Mouse (Mus musculus): Measurements from ENCODE around the gene Zfp827. TPM values are rescaled to one million over a fixed set of nuclear protein-coding genes. Genes with fewer than 3 reads are reported as not detected.

Gene Zfp827
- polyA plus RNA-seq (2014; fragmentation: Nextera tagmentation; extraction: Ambion mirVana): 10.2 and 12.2 TPM in 2 replicates

DNA sequence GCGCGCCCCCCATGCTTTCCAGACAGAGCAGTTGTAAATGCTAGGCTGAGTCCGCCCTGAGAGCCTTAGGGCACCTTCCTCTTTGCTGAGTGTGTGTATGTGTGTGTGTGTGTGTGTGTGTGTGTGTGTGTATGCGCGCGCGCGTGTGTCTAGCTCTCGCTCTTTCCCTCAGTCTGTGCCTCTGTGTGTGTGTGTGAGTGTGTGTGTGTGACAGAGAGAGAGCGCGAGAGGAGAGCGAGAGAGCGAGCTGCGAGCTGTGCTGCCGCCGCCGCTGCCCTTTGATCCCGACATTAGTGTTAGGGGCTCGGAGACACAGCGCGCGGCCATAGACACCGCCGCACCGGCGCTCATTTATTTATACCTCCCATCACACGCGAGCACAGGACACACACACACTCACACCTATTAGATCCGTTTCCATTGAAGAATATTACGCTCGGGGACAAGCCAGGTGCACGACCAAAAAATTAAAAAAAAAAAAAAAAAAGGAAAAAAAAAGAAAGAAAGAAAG, at the start of gene Zfp827:
Gene Zfp827 (plus strand): TSS at position 461 of the 511 bp plus-strand sequence.
- no peaks in the 10 kb centered on the region for H3K36me3 ChIP-seq (ENCODE audit: control insufficient read depth, insufficient read depth, low read length)
- H3K4me1 ChIP-seq (ENCODE audit: control insufficient read depth, insufficient read depth, low read length): peaks cover 6% of the 10 kb centered on the region; the same call in 1 of the 2 replicates
- peak within 1 kb of the TSS; percentile 99 for H3K27ac ChIP-seq (ENCODE audit: low read depth, low read length)
- H3K27me3 ChIP-seq (replicated peaks; ENCODE audit: control insufficient read depth, insufficient read depth, low read length): no peaks in the 10 kb centered on the region
- H3K9me3 ChIP-seq (replicated peaks; ENCODE audit: control insufficient read depth, low read length): no peaks in the 10 kb centered on the region
- peak within 1 kb of the TSS; percentile 89 for H3K4me2 ChIP-seq (ENCODE audit: low read length)
- DNase-seq (ENCODE audit: low spot score) (peak; percentile 90), ATAC-seq (peak; percentile 60)
- peak within 1 kb of the TSS; percentile 94 for H3K4me3 ChIP-seq (ENCODE audit: low read depth, low read length)
- under 1% methylated on average over 32 of the region's 32 CpGs for WGBS
- peak within 1 kb of the TSS; percentile 98 for H3K9ac ChIP-seq (ENCODE audit: low read length)

GRCm38 (mm10) chr8:79004341-79004740, 23.9 kb upstream of the Zfp827 start:
- H3K36me3 ChIP-seq (ENCODE audit: control insufficient read depth, insufficient read depth, low read length): no peaks in the 10 kb centered on the region
- H3K27ac ChIP-seq (ENCODE audit: low read depth, low read length): no peak overlapping the region
- H3K4me1 ChIP-seq (ENCODE audit: control insufficient read depth, insufficient read depth, low read length): no peaks in the 10 kb centered on the region
- H3K4me3 ChIP-seq (ENCODE audit: low read depth, low read length): no peak overlapping the region
- H3K9me3 ChIP-seq (replicated peaks; ENCODE audit: control insufficient read depth, low read length): no peaks in the 10 kb centered on the region
- no peak for DNase-seq (ENCODE audit: low spot score)
- no peak overlapping the region for H3K4me2 ChIP-seq (ENCODE audit: low read length)
- H3K27me3 ChIP-seq (replicated peaks; ENCODE audit: control insufficient read depth, insufficient read depth, low read length): no peaks in the 10 kb centered on the region
- no peak for ATAC-seq
- H3K9ac ChIP-seq (ENCODE audit: low read length): no peak overlapping the region

DNA sequence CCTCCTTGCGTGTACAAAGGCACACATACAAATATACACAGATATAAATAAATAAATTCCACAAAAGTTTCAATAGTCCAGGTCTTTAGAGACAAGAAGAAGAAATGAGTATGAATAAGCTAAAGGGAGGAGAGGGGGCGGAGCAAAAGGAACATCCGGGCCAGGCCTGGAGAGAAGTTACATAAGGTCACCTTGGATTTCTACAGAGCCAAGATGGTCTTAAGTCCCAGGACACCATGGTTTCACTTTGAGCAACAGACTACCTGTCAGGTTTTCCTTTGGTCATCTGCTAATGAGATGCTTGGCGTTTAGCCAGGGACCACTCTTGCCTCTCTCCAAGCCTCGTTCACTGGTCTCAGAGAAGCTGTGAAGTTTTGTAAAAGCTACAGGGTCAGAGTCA, 13.2 kb upstream of the Zfp827 start:
- Histone ChIP-seq H3K9ac (ENCODE audit: low read length) (no peak overlapping the region), H3K36me3 (ENCODE audit: control insufficient read depth, insufficient read depth, low read length) (no peaks in the 10 kb centered on the region), H3K4me3 (ENCODE audit: low read depth, low read length) (no peak overlapping the region), H3K9me3 (replicated peaks; ENCODE audit: control insufficient read depth, low read length) (no peaks in the 10 kb centered on the region), H3K27ac (ENCODE audit: low read depth, low read length) (no peak overlapping the region), H3K27me3 (replicated peaks; ENCODE audit: control insufficient read depth, insufficient read depth, low read length) (no peaks in the 10 kb centered on the region), H3K4me1 (ENCODE audit: control insufficient read depth, insufficient read depth, low read length) (no peaks in the 10 kb centered on the region), H3K4me2 (ENCODE audit: low read length) (no peak overlapping the region)
- ATAC-seq: no peak
- 75% methylated on average over 5 of the region's 5 CpGs for WGBS
- no peak for DNase-seq (ENCODE audit: low spot score)

DNA sequence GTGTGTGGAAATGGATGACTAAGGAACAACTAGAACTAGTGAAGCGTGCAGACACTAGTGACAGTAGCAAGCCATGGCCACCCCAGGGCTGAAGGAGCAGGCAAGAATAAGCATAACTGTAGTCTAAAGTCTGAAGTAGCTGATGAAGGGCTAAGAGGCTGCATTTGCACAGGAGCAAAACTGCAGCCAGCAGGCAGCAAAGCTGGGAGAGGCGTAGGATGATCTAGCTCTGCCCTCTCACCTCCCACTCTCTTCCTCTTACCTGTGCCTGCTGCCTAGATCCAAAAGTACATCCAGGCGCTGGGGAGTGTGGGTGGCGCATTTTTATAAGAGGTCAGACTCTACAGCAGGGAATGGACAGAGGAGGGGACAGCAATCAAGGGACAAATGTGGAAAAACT, 12.2 kb upstream of the Zfp827 start:
- ATAC-seq: no peak
- DNase-seq (ENCODE audit: low spot score): no peak
- no peak overlapping the region for H3K27ac ChIP-seq (ENCODE audit: low read depth, low read length)

GRCm38 (mm10) chr8:79016583-79016982, 11.7 kb upstream of the Zfp827 start:
- DNase-seq (ENCODE audit: low spot score) (no peak), ATAC-seq (no peak)
- H3K4me3 ChIP-seq (ENCODE audit: low read depth, low read length): no peak overlapping the region
- no peak overlapping the region for H3K4me2 ChIP-seq (ENCODE audit: low read length)
- H3K9ac ChIP-seq (ENCODE audit: low read length): no peak overlapping the region
- no peak overlapping the region for H3K27ac ChIP-seq (ENCODE audit: low read depth, low read length)
- WGBS: 63% methylated on average over 6 of the region's 6 CpGs
- no peaks in the 10 kb centered on the region for H3K36me3 ChIP-seq (ENCODE audit: control insufficient read depth, insufficient read depth, low read length)
- no peaks in the 10 kb centered on the region for H3K27me3 ChIP-seq (replicated peaks; ENCODE audit: control insufficient read depth, insufficient read depth, low read length)
- no peaks in the 10 kb centered on the region for H3K4me1 ChIP-seq (ENCODE audit: control insufficient read depth, insufficient read depth, low read length)
- H3K9me3 ChIP-seq (replicated peaks; ENCODE audit: control insufficient read depth, low read length): no peaks in the 10 kb centered on the region

More for the DNA sequence above, 12.2 kb upstream of the Zfp827 start:
- H3K36me3 ChIP-seq (ENCODE audit: control insufficient read depth, insufficient read depth, low read length): no peaks in the 10 kb centered on the region
- no peaks in the 10 kb centered on the region for H3K27me3 ChIP-seq (replicated peaks; ENCODE audit: control insufficient read depth, insufficient read depth, low read length)
- H3K4me2 ChIP-seq (ENCODE audit: low read length): no peak overlapping the region
- H3K9ac ChIP-seq (ENCODE audit: low read length): no peak overlapping the region
- no peaks in the 10 kb centered on the region for H3K4me1 ChIP-seq (ENCODE audit: control insufficient read depth, insufficient read depth, low read length)
- H3K9me3 ChIP-seq (replicated peaks; ENCODE audit: control insufficient read depth, low read length): no peaks in the 10 kb centered on the region
- 87% methylated on average over 4 of the region's 4 CpGs for WGBS
- H3K4me3 ChIP-seq (ENCODE audit: low read depth, low read length): no peak overlapping the region

DNA sequence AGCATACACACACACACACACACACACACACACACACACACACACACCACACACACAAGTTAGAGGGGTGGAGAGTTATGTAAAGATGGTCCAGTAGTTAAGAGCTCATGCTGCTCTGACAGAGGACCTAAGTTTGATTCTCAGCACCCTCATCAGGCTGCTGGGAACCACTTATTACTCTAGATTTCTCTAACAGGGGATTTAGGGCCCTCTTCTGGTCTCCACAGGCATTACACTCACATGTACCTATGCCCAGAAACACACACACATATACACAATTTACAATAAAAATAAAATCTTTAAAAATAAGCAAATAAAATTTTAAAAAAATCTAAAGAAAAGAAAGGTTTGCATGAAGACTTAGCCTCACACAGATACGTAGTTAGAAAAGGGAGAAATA, 4.3 kb upstream of the Zfp827 start:
- WGBS: 98% methylated on average over 1 of the region's 1 CpGs
- H3K9me3 ChIP-seq (replicated peaks; ENCODE audit: control insufficient read depth, low read length): no peaks in the 10 kb centered on the region
- no peak overlapping the region for H3K4me3 ChIP-seq (ENCODE audit: low read depth, low read length)
- DNase-seq (ENCODE audit: low spot score) (no peak), ATAC-seq (no peak)
- H3K4me1 ChIP-seq (ENCODE audit: control insufficient read depth, insufficient read depth, low read length): no peaks in the 10 kb centered on the region
- H3K9ac ChIP-seq (ENCODE audit: low read length): no peak overlapping the region
- H3K27me3 ChIP-seq (replicated peaks; ENCODE audit: control insufficient read depth, insufficient read depth, low read length): no peaks in the 10 kb centered on the region
- no peaks in the 10 kb centered on the region for H3K36me3 ChIP-seq (ENCODE audit: control insufficient read depth, insufficient read depth, low read length)
- no peak overlapping the region for H3K4me2 ChIP-seq (ENCODE audit: low read length)
- H3K27ac ChIP-seq (ENCODE audit: low read depth, low read length): no peak overlapping the region

GRCm38 (mm10) chr8:79027319-79027718, 918 bp upstream of the Zfp827 start:
- peaks cover 4% of the 10 kb centered on the region; the same call in 1 of the 2 replicates for H3K4me1 ChIP-seq (ENCODE audit: control insufficient read depth, insufficient read depth, low read length)
- peak overlapping the region; percentile 99; the same call in 1 of the 2 replicates for H3K27ac ChIP-seq (ENCODE audit: low read depth, low read length)
- H3K27me3 ChIP-seq (replicated peaks; ENCODE audit: control insufficient read depth, insufficient read depth, low read length): no peaks in the 10 kb centered on the region
- H3K4me2 ChIP-seq (ENCODE audit: low read length): peak overlapping the region; percentile 89
- ATAC-seq: no peak
- peak overlapping the region; percentile 98; the same call in 1 of the 2 replicates for H3K9ac ChIP-seq (ENCODE audit: low read length)
- WGBS: 18% methylated on average over 3 of the region's 3 CpGs
- H3K4me3 ChIP-seq (ENCODE audit: low read depth, low read length): peak overlapping the region; percentile 94; the same call in 1 of the 2 replicates
- no peaks in the 10 kb centered on the region for H3K36me3 ChIP-seq (ENCODE audit: control insufficient read depth, insufficient read depth, low read length)
- no peaks in the 10 kb centered on the region for H3K9me3 ChIP-seq (replicated peaks; ENCODE audit: control insufficient read depth, low read length)
- no peak for DNase-seq (ENCODE audit: low spot score)

- Histone ChIP-seq H3K9ac (ENCODE audit: low read length) (peak overlapping the region; percentile 98), H3K27ac (ENCODE audit: low read depth, low read length) (peak overlapping the region; percentile 99), H3K9me3 (replicated peaks; ENCODE audit: control insufficient read depth, low read length) (no peaks in the 10 kb centered on the region), H3K36me3 (ENCODE audit: control insufficient read depth, insufficient read depth, low read length) (no peaks in the 10 kb centered on the region), H3K4me1 (ENCODE audit: control insufficient read depth, insufficient read depth, low read length) (peaks cover 12% of the 10 kb centered on the region; the same call in 1 of the 2 replicates), H3K4me2 (ENCODE audit: low read length) (peak overlapping the region; percentile 89), H3K4me3 (ENCODE audit: low read depth, low read length) (peak overlapping the region; percentile 94), H3K27me3 (replicated peaks; ENCODE audit: control insufficient read depth, insufficient read depth, low read length) (no peaks in the 10 kb centered on the region)
- ATAC-seq (peak; percentile 7), DNase-seq (ENCODE audit: low spot score) (peak; percentile 59)
- WGBS: 0% methylated on average over 37 of the region's 56 CpGs
Measured at GRCm38 (mm10) chr8:79028541-79029395, 531 bp downstream of the Zfp827 start.

All from forebrain, embryonic 14.5 days (tissue).